Mouse (Mus musculus): Measurements from ENCODE around the gene Nrip1.

DNA sequence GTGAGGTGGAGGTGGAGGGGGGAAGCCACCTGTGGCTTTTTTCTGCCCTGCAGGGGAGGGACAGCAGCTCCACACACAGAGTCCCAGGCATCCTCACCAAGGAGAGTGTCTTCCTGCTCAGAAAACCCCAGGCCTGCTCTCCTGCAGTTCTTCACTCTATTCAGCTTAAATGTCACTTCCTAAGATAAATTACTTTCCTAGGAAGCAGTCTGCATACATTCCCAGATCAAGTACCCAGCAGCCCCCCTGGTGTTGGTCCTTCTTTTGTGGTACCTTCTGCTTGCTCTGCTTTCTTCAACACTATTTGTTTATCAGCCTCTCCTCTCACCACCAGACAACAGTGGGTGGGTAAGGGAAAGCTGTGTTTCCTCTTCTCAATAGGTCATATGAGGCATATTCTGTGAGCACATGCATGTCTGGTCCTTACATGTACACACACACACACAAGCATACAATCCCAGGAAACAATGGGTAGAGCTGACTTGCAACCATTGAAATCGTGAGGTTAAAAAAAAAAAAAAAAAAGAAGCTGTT, 60.7 kb downstream of the Nrip1 start:
- TF ChIP-seq CHD2 (IDR thresholded peaks at IDR 0.05; ENCODE audit: low read depth, low read length) (no peak), HCFC1 (IDR thresholded peaks at IDR 0.05; ENCODE audit: borderline replicate concordance, insufficient read depth, low read length) (no peak), ZC3H11A (IDR thresholded peaks at IDR 0.05; ENCODE audit: borderline replicate concordance, low read depth, low read length) (no peak)
